Mouse (Mus musculus) gastrocnemius, postnatal 36 days (tissue): ENCODE measurements around the gene Muc13. TPM values are rescaled to one million over a fixed set of nuclear protein-coding genes. Genes with fewer than 3 reads are reported as not detected.

Source experiments
- DNase-seq, 2 experiments: peaks; one replicate each; pipeline ENCODE4 v3.0.0; 2022
- intact Hi-C: fragments of 180-260 bp; cut with DNase I; formaldehyde crosslinking; loops from one replicate; pipeline ENCODE4 v1.15.1; 2025
- long read RNA-seq, 2 experiments: library from polyadenylated mRNA; stranded (forward); transcript quantifications; one replicate each; pipeline ENCODE4 v2.0.0; 2021
- total RNA-seq, 2 experiments: library from RNA; stranded (reverse); gene quantifications; 2 replicates each; pipeline ENCODE4 v1.2.3; 2021

Gene Muc13
- total RNA-seq, result not detected
- long read RNA-seq, experiment 1, result 0 reads
- long read RNA-seq, experiment 2, result 0 reads

GRCm38 (mm10) chr16:33793846-33794791 is at the start of gene Muc13:
Gene Muc13, plus strand, starts transcription at chr16:33794037.
- intact Hi-C loops, result no loop called here

GRCm38 (mm10) chr16:33744622-33745419 is 49.0 kb upstream of the Muc13 start:
- intact Hi-C loops, result loop anchor here (5.0 to 10.0 kb wide), 3 partner anchors 52 to 550 kb away; no protein-coding TSS in a partner anchor
- DNase-seq, result no peak

More at GRCm38 (mm10) chr16:33793846-33794791, at the start of gene Muc13:
- no peak for DNase-seq

GRCm38 (mm10) chr16:33745457-33745856 is 48.4 kb upstream of the Muc13 start:
- intact Hi-C loops, result loop anchor here (5.0 to 10.0 kb wide), 3 partner anchors 52 to 551 kb away; no protein-coding TSS in a partner anchor
- no peak for DNase-seq

- intact Hi-C loops, result loop anchor here (5.0 to 10.0 kb wide), 3 partner anchors 51 to 551 kb away; no protein-coding TSS in a partner anchor
- DNase-seq, result no peak
Measured at GRCm38 (mm10) chr16:33746074-33746676, 47.7 kb upstream of the Muc13 start.

DNA sequence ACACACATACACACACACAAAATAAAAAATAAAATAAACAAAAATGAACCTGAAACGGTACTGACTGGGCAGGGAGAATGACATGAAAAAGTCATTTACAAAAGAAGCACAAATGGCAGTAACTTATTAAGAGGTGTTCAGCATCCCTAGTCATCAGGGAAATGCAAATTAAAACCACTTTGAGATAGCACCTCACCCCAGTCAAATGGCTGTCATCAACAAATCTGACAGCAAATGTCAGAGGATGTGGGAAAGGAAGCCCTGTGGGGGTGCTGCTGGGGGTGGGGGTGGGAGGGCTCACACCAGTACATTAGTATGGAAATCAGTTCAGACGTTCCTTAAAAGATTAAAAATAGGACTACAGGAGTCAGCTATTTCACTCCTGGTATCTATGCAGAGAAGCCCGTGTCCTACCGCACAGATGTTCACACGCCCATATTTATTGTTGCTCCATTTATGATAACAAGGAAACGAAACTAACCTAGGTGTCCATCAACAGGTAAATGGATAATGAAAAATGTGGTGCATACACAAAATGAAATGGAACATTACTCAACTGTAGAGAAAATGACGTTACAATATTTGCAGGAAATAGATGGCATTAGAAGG is 46.4 kb upstream of the Muc13 start:
- DNase-seq, result no peak
- intact Hi-C loops, result loop anchor here (5.0 to 10.0 kb wide), 3 partner anchors 50 to 553 kb away; no protein-coding TSS in a partner anchor

- intact Hi-C loops, result loop anchor here (5.0 to 10.0 kb wide), 3 partner anchors 49 to 553 kb away; no protein-coding TSS in a partner anchor
- no peak for DNase-seq
Measured at GRCm38 (mm10) chr16:33747994-33748393, 45.8 kb upstream of the Muc13 start.

DNA sequence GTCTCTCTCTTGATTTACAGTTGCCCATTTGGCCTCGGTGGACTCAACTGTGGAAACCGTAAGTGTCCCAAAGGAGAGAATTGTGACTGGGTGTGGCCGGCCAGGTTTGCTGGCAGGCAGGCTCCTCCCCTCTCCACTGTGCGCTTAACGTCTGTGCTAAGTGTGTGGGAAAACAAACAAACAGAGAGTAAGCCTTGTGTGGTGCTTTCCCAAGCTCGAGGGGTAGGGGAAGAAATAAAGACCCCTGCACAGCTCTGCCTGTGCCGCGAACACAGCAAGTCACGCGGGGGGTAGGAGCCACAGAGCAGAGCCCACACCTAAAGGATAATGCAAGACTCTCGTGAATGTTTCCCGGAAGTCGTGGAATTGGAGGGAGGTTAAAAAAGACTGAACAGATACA is 42.7 kb upstream of the Muc13 start:
- intact Hi-C loops, result no loop called here

DNA sequence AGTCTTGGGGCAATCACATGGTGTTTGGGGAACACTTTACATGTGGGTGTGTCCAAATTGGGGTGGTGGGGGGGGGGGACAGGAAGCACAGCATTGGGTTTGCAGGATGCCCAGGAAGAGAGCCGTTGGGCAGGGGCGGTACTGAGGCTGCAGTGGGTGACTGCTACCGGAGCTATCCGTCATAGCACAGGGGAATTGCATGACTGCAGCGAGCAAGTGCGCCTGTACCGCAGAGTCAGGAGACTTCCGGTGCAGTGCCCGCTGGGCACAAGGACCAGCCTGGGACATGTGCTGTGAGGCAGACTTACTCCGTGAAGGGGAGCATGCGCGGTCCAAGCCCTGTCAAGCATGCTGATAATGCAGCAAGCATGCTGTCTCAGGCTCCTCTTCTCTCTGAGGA is 42.2 kb upstream of the Muc13 start:
- intact Hi-C loops, result no loop called here
- no peak for DNase-seq

More for the DNA sequence above, 42.7 kb upstream of the Muc13 start:
- DNase-seq, result no peak

GRCm38 (mm10) chr16:33752904-33753578 is 40.8 kb upstream of the Muc13 start:
- DNase-seq, result no peak

DNA sequence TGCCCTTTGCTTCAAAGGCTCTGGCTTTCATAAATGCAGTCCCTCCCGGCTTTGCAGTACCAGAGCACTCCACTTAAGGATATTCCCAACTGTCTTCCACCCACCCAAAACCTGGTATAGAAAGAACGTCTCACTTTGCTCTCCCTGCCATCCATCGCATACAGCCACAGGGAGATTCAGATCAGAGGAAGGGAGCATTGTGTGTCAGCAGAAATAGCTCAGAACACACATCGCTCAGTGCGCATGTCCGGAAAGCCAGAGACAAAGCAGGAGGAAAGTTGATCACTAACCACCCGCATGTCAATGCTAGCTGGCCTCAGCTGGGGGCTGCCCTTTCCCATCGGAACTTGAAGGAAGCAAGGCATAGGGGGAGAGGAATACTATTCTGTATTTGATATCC is 38.5 kb upstream of the Muc13 start:
- DNase-seq, result no peak

More at GRCm38 (mm10) chr16:33752904-33753578, 40.8 kb upstream of the Muc13 start:
- intact Hi-C loops, result no loop called here

DNA sequence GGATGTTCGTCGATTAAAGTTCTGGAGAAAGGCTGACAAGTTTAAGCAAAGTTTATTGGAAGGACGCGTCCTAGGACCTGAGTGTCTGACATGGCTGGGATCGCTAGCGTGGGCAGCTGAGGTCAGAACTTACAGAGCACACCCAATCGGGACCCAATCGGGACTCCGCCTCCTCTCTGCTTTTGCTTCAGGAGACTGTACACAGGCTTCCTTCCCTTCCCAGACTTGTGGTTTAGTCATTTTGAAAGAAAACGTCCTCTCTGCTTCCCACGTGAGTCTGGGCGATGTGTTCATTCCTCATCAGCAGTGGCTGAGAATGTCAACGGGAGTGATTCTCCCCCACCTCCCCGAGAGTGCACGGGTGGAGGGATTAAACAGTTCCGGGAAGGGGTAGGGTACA is 37.9 kb upstream of the Muc13 start:
- intact Hi-C loops, result no loop called here
- no peak for DNase-seq

More for the DNA sequence above, 38.5 kb upstream of the Muc13 start:
- intact Hi-C loops, result no loop called here

- DNase-seq, result no peak
- intact Hi-C loops, result no loop called here
Measured at GRCm38 (mm10) chr16:33756396-33756795, 37.4 kb upstream of the Muc13 start.

DNA sequence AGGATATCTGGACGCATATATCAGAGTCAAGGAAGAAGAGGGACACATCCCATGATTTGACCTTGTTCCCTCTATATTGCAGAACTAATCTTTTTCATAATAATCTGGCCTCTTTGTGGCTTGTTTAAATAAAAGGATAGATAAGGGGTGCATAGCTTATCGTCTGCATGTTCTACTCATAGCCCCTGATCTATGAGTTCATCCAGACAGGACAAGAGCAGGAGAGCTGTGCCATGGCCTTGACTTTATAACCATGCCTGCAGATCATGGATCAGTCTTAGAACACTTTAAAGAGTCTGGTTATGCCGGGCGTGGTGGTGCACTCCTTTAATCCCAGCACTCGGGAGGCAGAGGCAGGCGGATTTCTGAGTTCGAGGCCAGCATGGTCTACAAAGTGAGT is 34.6 kb upstream of the Muc13 start:
- DNase-seq, result no peak
- intact Hi-C loops, result no loop called here

GRCm38 (mm10) chr16:33760542-33760941 is 33.3 kb upstream of the Muc13 start:
- intact Hi-C loops, result no loop called here
- DNase-seq, result no peak

DNA sequence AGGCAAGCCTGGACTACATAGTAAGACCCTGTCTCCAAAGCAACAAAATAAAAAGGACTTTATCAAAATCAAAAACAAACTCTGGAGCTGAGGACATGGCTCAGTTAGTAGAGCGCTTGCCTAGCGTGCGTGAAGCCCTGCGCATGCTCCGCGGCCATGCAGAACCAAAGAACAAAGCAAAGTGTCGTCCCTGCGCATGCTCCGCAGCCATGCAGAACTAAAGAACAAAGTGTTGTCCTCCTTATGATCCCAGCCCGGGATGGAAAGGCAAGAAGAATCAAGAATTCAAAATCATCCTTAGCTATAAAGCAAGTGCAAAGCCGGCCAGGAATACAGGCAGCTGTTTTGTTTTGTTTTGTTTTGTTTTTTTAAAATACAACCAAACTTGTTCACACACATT is 32.8 kb upstream of the Muc13 start:
- DNase-seq, result no peak
- intact Hi-C loops, result no loop called here

- intact Hi-C loops, result no loop called here
- DNase-seq, result no peak
Measured at GRCm38 (mm10) chr16:33764501-33765193, 29.2 kb upstream of the Muc13 start.

- intact Hi-C loops, result no loop called here
- DNase-seq, result no peak
Measured at GRCm38 (mm10) chr16:33765477-33765876, 28.4 kb upstream of the Muc13 start.

- no peak for DNase-seq
- intact Hi-C loops, result no loop called here
Measured at GRCm38 (mm10) chr16:33766309-33766708, 27.5 kb upstream of the Muc13 start.

DNA sequence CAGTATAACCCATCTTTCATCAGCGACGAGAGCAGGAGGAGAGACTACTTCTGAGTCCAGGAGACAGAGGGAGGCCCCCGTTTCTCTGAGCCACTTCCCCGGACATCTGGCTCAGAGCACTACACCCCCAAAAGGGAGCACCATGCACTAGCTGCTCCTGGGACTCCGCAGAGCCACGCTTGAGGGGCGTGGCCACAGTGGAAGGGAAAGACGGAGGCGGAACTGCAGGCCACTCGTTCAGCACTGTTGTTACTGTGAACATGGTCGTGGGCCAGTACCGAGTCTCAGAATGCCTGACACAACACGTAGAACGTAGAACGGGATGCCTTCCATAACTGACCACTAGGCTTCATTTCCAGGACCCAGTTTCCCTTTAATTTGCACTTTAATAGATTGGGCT is 27.1 kb upstream of the Muc13 start:
- intact Hi-C loops, result no loop called here
- DNase-seq, result no peak
